Mouse (Mus musculus) thymus, postnatal 10 days (tissue): ENCODE data around the gene Sel1l3.

Experiments
- DNase-seq, 2 experiments: peaks; one replicate each; pipeline ENCODE4 v3.0.0; 2021; ENCODE audit warnings: low spot score in 2 of 2

Gene Sel1l3

GRCm38 (mm10) chr5:53101848-53102473, 111.8 kb downstream of the Sel1l3 start:
- no peak for DNase-seq

- no peak for DNase-seq
These were observed 122.4 kb downstream of the Sel1l3 start for GRCm38 (mm10) chr5:53091331-53091730.

DNA sequence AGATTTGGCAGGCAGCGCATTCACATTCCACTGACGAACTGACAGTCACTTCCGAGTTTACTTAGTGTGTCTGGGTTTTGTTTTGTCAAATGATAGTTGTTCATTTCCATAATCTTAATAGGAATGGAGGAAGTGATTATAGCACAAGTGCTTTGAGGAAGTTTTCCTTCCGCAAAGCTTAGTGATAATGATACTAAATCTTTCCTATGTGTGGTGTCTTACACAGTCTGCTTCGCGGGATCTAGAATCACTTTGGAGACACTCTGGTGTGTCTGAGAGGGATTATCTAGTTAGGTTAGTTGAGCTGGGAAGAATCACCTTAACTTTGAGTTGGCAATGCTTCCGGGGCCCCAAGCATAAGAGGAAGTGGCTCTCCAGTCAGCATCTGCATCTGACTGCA, 126.3 kb downstream of the Sel1l3 start:
- no peak for DNase-seq

DNA sequence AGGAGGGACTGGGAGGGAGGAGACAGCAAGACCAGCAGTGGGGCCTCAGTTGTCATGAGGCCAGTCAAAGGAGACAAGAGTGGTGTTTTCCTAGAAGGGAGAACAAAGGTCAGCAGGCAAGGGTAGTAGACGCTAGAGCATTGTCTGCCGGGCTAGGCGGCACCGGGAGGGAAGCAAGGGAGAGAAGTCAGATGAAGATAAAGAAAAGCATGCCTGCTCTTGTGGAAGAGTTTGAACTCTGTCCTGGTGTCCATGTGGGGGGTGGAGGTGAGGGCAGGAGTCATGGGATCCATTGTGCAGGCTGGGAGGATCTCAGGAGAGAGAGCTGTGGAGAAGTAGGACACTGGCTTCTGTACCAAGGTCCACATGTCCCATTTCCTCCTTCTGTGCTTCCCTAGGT, 135.3 kb downstream of the Sel1l3 start:
- DNase-seq = no peak

GRCm38 (mm10) chr5:53074553-53074952, 139.2 kb downstream of the Sel1l3 start:
- DNase-seq = no peak

DNA sequence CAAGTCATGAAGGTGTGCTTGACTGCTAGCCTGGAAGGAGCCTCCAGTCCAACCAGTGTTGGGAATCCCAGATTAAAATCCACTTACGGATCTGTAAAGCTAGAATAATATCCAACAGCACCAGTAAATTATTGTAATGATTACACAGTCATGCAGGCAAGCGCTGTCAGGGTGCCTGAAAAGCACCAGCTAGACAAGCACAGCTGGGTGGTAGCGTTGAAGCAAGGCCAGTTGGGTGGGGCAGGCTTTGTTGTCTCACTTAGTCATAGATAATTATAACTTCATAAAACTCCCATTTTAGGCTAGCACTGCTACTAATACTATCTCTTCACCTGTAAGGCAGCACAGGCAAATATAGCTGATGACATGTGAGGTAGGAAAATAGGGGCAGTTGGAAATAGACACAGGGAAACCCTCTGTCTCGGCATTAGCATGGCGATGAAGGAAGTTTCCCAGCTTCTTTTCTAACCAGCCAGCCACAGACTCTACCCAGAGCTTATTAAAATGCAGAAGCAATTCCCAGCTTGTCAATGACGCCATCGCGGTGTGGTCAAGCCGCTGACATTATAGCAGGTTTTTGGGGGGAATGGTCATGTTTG, 152.1 kb downstream of the Sel1l3 start:
- DNase-seq = no peak
